Mouse (Mus musculus): ENCODE measurements around the gene Pum1.

DNA sequence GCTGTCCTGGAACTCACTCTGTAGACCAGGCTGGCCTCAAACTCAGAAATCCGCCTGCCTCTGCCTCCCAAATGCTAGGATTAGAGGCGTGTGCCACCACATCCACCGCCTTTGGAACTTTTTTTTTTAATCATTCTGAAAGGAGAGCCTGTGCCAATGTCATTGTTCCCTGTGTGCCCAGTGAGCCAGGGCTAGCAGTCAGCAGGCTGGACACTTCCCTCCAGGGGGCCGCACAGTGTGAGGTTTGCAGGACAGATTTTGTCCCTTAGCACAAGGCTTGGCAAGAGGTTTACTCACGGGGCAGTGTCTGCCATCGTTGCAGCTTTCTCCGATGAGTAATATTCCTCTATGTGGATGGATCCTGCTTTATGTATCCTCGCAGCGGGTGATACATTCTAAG, 143.6 kb downstream of the Pum1 start:
- TF ChIP-seq GATA1 (IDR thresholded peaks at IDR 0.05; ENCODE audit: borderline replicate concordance, low read length) (no peak), CTCF (IDR thresholded peaks at IDR 0.05; ENCODE audit: low read depth, low read length) (no peak), TAL1 (conservative IDR thresholded peaks at IDR 0.05; ENCODE audit: low read depth, low read length) (no peak), GATA2 (IDR thresholded peaks at IDR 0.05; ENCODE audit: borderline replicate concordance, low read depth, low read length) (no peak), POLR2AphosphoS5 (IDR thresholded peaks at IDR 0.05; ENCODE audit: insufficient replicate concordance, low read depth, low read length) (no peak)

All from G1E (cell line).